Mouse (Mus musculus) adrenal gland, postnatal 25 days (tissue): ENCODE measurements at regions not wholly inside any gene's neighbourhood (a gene's known extent, or its start where the extent isn't known, plus 50 kb on each side); places are given as distances from the start of the nearest gene placed in this dataset.
A peak's percentile ranks its signal among the peaks of the same experiment; 100 is the strongest.

Experiments
- DNase-seq: peaks from one replicate; pipeline ENCODE4 v3.0.0; 2021; ENCODE audit warnings: mixed read lengths
- microRNA-seq, 2 experiments: library from miRNA; unstranded; fragments of <30 nt; microRNA quantifications; one replicate each; pipeline ENCODE4 v1.2.0; 2021

GRCm38 (mm10) chr15:6207239-6207638, 92.3 kb upstream of the Dab2 start:
- DNase-seq = no peak

GRCm38 (mm10) chr15:6209301-6209700, 90.3 kb upstream of the Dab2 start:
- DNase-seq = no peak

GRCm38 (mm10) chr15:6218087-6218486, 81.5 kb upstream of the Dab2 start:
- no peak for DNase-seq

- no peak for DNase-seq
Measured at GRCm38 (mm10) chr15:6225227-6225626, 74.4 kb upstream of the Dab2 start.

GRCm38 (mm10) chr15:6230618-6231017, 69.0 kb upstream of the Dab2 start:
- no peak for DNase-seq

- DNase-seq = peak; percentile 39
Measured at GRCm38 (mm10) chr15:6231308-6232103, 68.1 kb upstream of the Dab2 start.

GRCm38 (mm10) chr15:6233621-6234020, 66.0 kb upstream of the Dab2 start:
- no peak for DNase-seq

GRCm38 (mm10) chr15:6236583-6236982, 63.0 kb upstream of the Dab2 start:
- DNase-seq = no peak

GRCm38 (mm10) chr15:6237726-6238125, 61.9 kb upstream of the Dab2 start:
- DNase-seq = peak; percentile 4

GRCm38 (mm10) chr15:6238133-6238532, 61.5 kb upstream of the Dab2 start:
- peak; percentile 91 for DNase-seq

GRCm38 (mm10) chr15:6238755-6239154, 60.8 kb upstream of the Dab2 start:
- no peak for DNase-seq

- DNase-seq = no peak
Measured at GRCm38 (mm10) chr15:6242132-6242531, 57.5 kb upstream of the Dab2 start.

GRCm38 (mm10) chr15:6244401-6244800, 55.2 kb upstream of the Dab2 start:
- DNase-seq = no peak

- no peak for DNase-seq
Measured at GRCm38 (mm10) chr15:6245950-6246894, 53.4 kb upstream of the Dab2 start.

- DNase-seq = no peak
Measured at GRCm38 (mm10) chr15:6248470-6248869, 51.1 kb upstream of the Dab2 start.

Small RNA genes in the stretch of these regions (microRNA-seq; reads per million reads assigned to microRNA genes)
- 0 reads per million in 2 experiments for gene Gm27760
